Mouse (Mus musculus): ENCODE results near the gene Btnl6. TPM values are rescaled to one million over a fixed set of nuclear protein-coding genes. Genes with fewer than 3 reads are reported as not detected.
"Not testable (repeated sequence)": the region's sequence is repeated elsewhere in the genome, so short reads cannot be mapped to it uniquely, and the experiment has no call there.

The Btnl6 gene
- polyA plus RNA-seq, 1 experiment: not detected

- Histone ChIP-seq H3K9me3 (replicated peaks; ENCODE audit: control insufficient read depth, insufficient read depth, low read length, poor library complexity, severe bottlenecking) (no peaks in the 10 kb centered on the region), H3K9ac (ENCODE audit: low read depth, poor library complexity, severe bottlenecking) (no peak overlapping the region), H3K4me1 (ENCODE audit: control insufficient read depth, insufficient read depth, low read length) (no peaks in the 10 kb centered on the region), H3K27ac (ENCODE audit: insufficient read depth, low read length) (no peak overlapping the region), H3K27me3 (ENCODE audit: control insufficient read depth, insufficient read depth, low read length, poor library complexity, severe bottlenecking) (no peaks in the 10 kb centered on the region), H3K36me3 (ENCODE audit: control insufficient read depth, insufficient read depth, low read length, poor library complexity, severe bottlenecking) (no peaks in the 10 kb centered on the region), H3K4me3 (ENCODE audit: low read depth, low read length) (no peak overlapping the region)
- TF ChIP-seq EP300 (IDR thresholded peaks at IDR 0.05; ENCODE audit: insufficient read depth, low read depth, low read length): no peak
- TF ChIP-seq POLR2A (IDR thresholded peaks at IDR 0.05; ENCODE audit: insufficient read depth, low read length): no peak
- TF ChIP-seq CTCF (IDR thresholded peaks at IDR 0.05; ENCODE audit: low read depth, low read length): no peak
These were observed 20.6 kb downstream of the Btnl6 start for GRCm38 (mm10) chr17:34496539-34496938.

GRCm38 (mm10) chr17:34495156-34495555, 22.0 kb downstream of the Btnl6 start:
- H3K4me1 ChIP-seq (ENCODE audit: control insufficient read depth, insufficient read depth, low read length); H3K36me3 ChIP-seq (ENCODE audit: control insufficient read depth, insufficient read depth, low read length, poor library complexity, severe bottlenecking); H3K27ac ChIP-seq (ENCODE audit: insufficient read depth, low read length); H3K9ac ChIP-seq (ENCODE audit: low read depth, poor library complexity, severe bottlenecking); H3K4me3 ChIP-seq (ENCODE audit: low read depth, low read length); H3K27me3 ChIP-seq (ENCODE audit: control insufficient read depth, insufficient read depth, low read length, poor library complexity, severe bottlenecking); H3K9me3 ChIP-seq (replicated peaks; ENCODE audit: control insufficient read depth, insufficient read depth, low read length, poor library complexity, severe bottlenecking): not testable (repeated sequence)

- TF ChIP-seq POLR2A (IDR thresholded peaks at IDR 0.05; ENCODE audit: insufficient read depth, low read length) (no peak), CTCF (IDR thresholded peaks at IDR 0.05; ENCODE audit: low read depth, low read length) (no peak), EP300 (IDR thresholded peaks at IDR 0.05; ENCODE audit: insufficient read depth, low read depth, low read length) (no peak)
- Histone ChIP-seq H3K9me3 (replicated peaks; ENCODE audit: control insufficient read depth, insufficient read depth, low read length, poor library complexity, severe bottlenecking) (no peaks in the 10 kb centered on the region), H3K36me3 (ENCODE audit: control insufficient read depth, insufficient read depth, low read length, poor library complexity, severe bottlenecking) (no peaks in the 10 kb centered on the region), H3K4me3 (ENCODE audit: low read depth, low read length) (no peak overlapping the region), H3K27me3 (ENCODE audit: control insufficient read depth, insufficient read depth, low read length, poor library complexity, severe bottlenecking) (no peaks in the 10 kb centered on the region), H3K9ac (ENCODE audit: low read depth, poor library complexity, severe bottlenecking) (no peak overlapping the region), H3K27ac (ENCODE audit: insufficient read depth, low read length) (no peak overlapping the region), H3K4me1 (ENCODE audit: control insufficient read depth, insufficient read depth, low read length) (no peaks in the 10 kb centered on the region)
These were observed 24.4 kb downstream of the Btnl6 start for GRCm38 (mm10) chr17:34492796-34493195.

- not testable (repeated sequence) for H3K4me1 ChIP-seq (ENCODE audit: control insufficient read depth, insufficient read depth, low read length); H3K36me3 ChIP-seq (ENCODE audit: control insufficient read depth, insufficient read depth, low read length, poor library complexity, severe bottlenecking); H3K4me3 ChIP-seq (ENCODE audit: low read depth, low read length)
These were observed 39.7 kb downstream of the Btnl6 start, which contains the start of gene Btnl4 for GRCm38 (mm10) chr17:34477238-34478013. TSS of gene Btnl4 (minus strand) at chr17:34477318.

GRCm38 (mm10) chr17:34476427-34476826, 40.7 kb downstream of the Btnl6 start:
- Histone ChIP-seq H3K9ac (ENCODE audit: low read depth, poor library complexity, severe bottlenecking) (no peak overlapping the region), H3K36me3 (ENCODE audit: control insufficient read depth, insufficient read depth, low read length, poor library complexity, severe bottlenecking) (no peaks in the 10 kb centered on the region), H3K9me3 (replicated peaks; ENCODE audit: control insufficient read depth, insufficient read depth, low read length, poor library complexity, severe bottlenecking) (no peaks in the 10 kb centered on the region), H3K4me1 (ENCODE audit: control insufficient read depth, insufficient read depth, low read length) (no peaks in the 10 kb centered on the region), H3K27me3 (ENCODE audit: control insufficient read depth, insufficient read depth, low read length, poor library complexity, severe bottlenecking) (no peaks in the 10 kb centered on the region), H3K4me3 (ENCODE audit: low read depth, low read length) (no peak overlapping the region), H3K27ac (ENCODE audit: insufficient read depth, low read length) (no peak overlapping the region)
- TF ChIP-seq POLR2A (IDR thresholded peaks at IDR 0.05; ENCODE audit: insufficient read depth, low read length) (no peak), CTCF (IDR thresholded peaks at IDR 0.05; ENCODE audit: low read depth, low read length) (no peak), EP300 (IDR thresholded peaks at IDR 0.05; ENCODE audit: insufficient read depth, low read depth, low read length) (no peak)

More at GRCm38 (mm10) chr17:34477238-34478013, 39.7 kb downstream of the Btnl6 start, which contains the start of gene Btnl4:
- not testable (repeated sequence) for H3K27ac ChIP-seq (ENCODE audit: insufficient read depth, low read length); H3K9ac ChIP-seq (ENCODE audit: low read depth, poor library complexity, severe bottlenecking); H3K27me3 ChIP-seq (ENCODE audit: control insufficient read depth, insufficient read depth, low read length, poor library complexity, severe bottlenecking); H3K9me3 ChIP-seq (replicated peaks; ENCODE audit: control insufficient read depth, insufficient read depth, low read length, poor library complexity, severe bottlenecking)

GRCm38 (mm10) chr17:34475060-34475459, 42.1 kb downstream of the Btnl6 start:
- H3K9me3 ChIP-seq (replicated peaks; ENCODE audit: control insufficient read depth, insufficient read depth, low read length, poor library complexity, severe bottlenecking): no peaks in the 10 kb centered on the region
- H3K4me1 ChIP-seq (ENCODE audit: control insufficient read depth, insufficient read depth, low read length): no peaks in the 10 kb centered on the region
- no peak overlapping the region for H3K4me3 ChIP-seq (ENCODE audit: low read depth, low read length)
- H3K36me3 ChIP-seq (ENCODE audit: control insufficient read depth, insufficient read depth, low read length, poor library complexity, severe bottlenecking): no peaks in the 10 kb centered on the region
- no peaks in the 10 kb centered on the region for H3K27me3 ChIP-seq (ENCODE audit: control insufficient read depth, insufficient read depth, low read length, poor library complexity, severe bottlenecking)
- no peak overlapping the region for H3K27ac ChIP-seq (ENCODE audit: insufficient read depth, low read length)
- H3K9ac ChIP-seq (ENCODE audit: low read depth, poor library complexity, severe bottlenecking): no peak overlapping the region
- TF ChIP-seq POLR2A (IDR thresholded peaks at IDR 0.05; ENCODE audit: insufficient read depth, low read length): no peak
- TF ChIP-seq CTCF (IDR thresholded peaks at IDR 0.05; ENCODE audit: low read depth, low read length): no peak
- no peak for TF ChIP-seq EP300 (IDR thresholded peaks at IDR 0.05; ENCODE audit: insufficient read depth, low read depth, low read length)

Data from ES-Bruce4 (cell line).